Mouse (Mus musculus): Measurements from ENCODE around the gene Gsn. TPM values are rescaled to one million over a fixed set of nuclear protein-coding genes. Genes with fewer than 3 reads are reported as not detected.

Gsn gene
- 2,476 and 8,158 TPM in 2 replicates for polyA plus RNA-seq (2012; rRNA removed; ENCODE audit: low replicate concordance)

GRCm38 (mm10) chr2:35255885-35256833 is at the start of gene Gsn:
Gene Gsn (plus strand): TSS chr2:35256380.

DNA sequence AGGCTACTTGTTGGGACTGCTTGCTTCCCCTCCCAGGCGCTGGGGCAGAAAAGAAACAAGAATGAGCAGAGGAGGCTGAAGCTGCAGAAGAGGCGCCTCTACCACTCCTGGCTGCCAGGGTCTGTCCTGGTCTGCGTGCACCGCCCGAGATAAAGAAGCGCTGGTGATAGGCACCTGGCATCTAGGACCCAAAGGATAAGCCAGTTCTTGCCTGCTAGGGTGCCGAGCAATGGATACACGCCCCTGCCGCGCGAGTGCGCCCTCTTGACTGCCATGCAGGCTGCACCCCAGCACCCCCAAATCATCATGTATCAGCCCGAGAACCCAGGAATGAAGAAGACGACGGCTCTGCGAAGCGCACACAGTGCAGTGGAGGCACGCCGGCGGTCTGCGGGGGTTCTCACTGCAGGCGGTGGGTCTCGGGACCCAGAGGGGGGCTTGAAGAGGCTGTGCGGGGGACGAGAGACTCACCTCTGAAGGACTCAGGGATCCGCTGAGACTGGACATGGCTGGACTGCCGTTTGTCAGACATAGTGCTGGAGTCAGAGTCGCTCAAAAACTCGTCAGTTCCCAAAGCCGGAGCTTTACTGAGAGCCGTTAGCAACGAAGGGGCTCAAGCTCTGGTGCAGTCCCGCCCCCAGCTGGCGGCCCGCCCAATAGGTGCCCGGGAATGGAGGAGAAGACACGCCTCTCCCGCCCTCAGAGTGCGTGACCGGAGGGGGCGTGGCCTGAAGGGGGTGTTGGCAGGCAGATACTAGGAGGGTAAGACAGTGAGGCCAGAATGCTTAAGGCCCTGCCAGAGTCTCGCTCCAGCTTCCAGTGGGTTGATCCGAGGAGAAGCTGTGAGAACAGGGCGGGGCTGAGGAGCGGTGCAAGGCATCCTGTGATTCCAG is 80.5 kb downstream of the Gsn start, which contains the start of gene Stom:
TSS of gene Stom (minus strand) at position 589 of the 893 bp plus-strand sequence.

Other genes with a start within 250 kb of the Gsn start
- 0.13 and 0.43 TPM in 2 replicates for gene Hc, start 194.9 kb upstream of the Gsn start, polyA plus RNA-seq (2012; rRNA removed; ENCODE audit: low replicate concordance)
- 0.23 and 0.46 TPM in 2 replicates for gene AI182371, start 154.8 kb upstream of the Gsn start, polyA plus RNA-seq (2012; rRNA removed; ENCODE audit: low replicate concordance)
- gene Cntrl, start 146.9 kb upstream of the Gsn start, polyA plus RNA-seq (2012; rRNA removed; ENCODE audit: low replicate concordance) = 11.7 and 14.2 TPM in 2 replicates
- gene Rab14, start 55.3 kb upstream of the Gsn start, polyA plus RNA-seq (2012; rRNA removed; ENCODE audit: low replicate concordance) = 46.8 and 76.1 TPM in 2 replicates
- 75.7 and 137 TPM in 2 replicates for gene Stom, start 80.6 kb downstream of the Gsn start, polyA plus RNA-seq (2012; rRNA removed; ENCODE audit: low replicate concordance)
- gene 4930568D16Rik, start 111.3 kb downstream of the Gsn start, polyA plus RNA-seq (2012; rRNA removed; ENCODE audit: low replicate concordance) = not detected in 2 replicates
- not detected in 2 replicates for gene 4930402F06Rik, start 140.8 kb downstream of the Gsn start, polyA plus RNA-seq (2012; rRNA removed; ENCODE audit: low replicate concordance)
- 20.9 and 22.4 TPM in 2 replicates for gene Ggta1, start 206.9 kb downstream of the Gsn start, polyA plus RNA-seq (2012; rRNA removed; ENCODE audit: low replicate concordance)